ENCODE assay signal across 16 mouse cellular contexts in the genomic region with DNA sequence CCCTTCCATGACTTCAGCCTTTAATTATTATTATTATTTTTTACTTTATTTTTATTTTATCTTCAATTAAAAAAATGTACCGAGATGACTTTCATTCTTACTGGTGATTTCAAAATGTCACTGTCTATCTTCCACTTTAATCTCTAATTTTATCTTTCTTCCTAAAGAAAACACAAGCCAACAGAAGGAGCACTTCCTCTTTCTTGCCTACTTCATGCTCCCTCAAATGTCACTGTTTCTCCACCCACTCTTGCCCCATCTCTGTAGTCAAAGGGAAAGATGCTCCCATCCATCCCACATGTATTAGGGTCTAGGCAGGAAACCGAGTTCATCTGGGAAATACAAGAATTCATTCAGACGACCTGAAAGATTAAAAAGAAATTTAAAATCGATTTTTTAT. TPM values are rescaled to one million over a fixed set of nuclear protein-coding genes. Genes with fewer than 3 reads are reported as not detected.
DNase-seq lines count a peak whose midpoint lies in the region; ATAC-seq lines count a peak whose summit lies in the region.
"Had no signal": no experiment of that assay in that cellular context is flagged by ENCODE, and none has a peak within 500 bp of the region (broad histone marks: within the 10 kb centered on the region; RNA-seq: fewer than 3 reads in every experiment).

No protein-coding gene starts in this region.

- ATAC-seq in common myeloid progenitor, adult 5-6 weeks (replicated peaks; ENCODE audit: low read depth, poor library complexity, severe bottlenecking): peak; percentile 75
- ATAC-seq in megakaryocyte, adult 5-6 weeks (ENCODE audit: poor library complexity, severe bottlenecking): peak; percentile 73
- ATAC-seq: CD4-positive, CD25-positive, alpha-beta regulatory T cell, adult 4 months; forebrain, embryonic 13.5 days; forebrain, embryonic 15.5 days had no signal

- DNase-seq in 416B (ENCODE audit: low read depth): peak; percentile 67
- no peak for DNase-seq in B cell, adult 2 months
- no peak for DNase-seq in lung, postnatal 14 days
- DNase-seq in heart, adult 8-10 months (ENCODE audit: low spot score): no peak
- DNase-seq: adrenal gland, postnatal 25 days; cerebellum, adult 11 months; cerebellum, adult 18-20 months; cerebellum, adult 8-10 months; cerebellum, adult 9-11 months; cerebellum, postnatal 14 days; cerebellum, postnatal 36 days had no signal

RNA-seq across cellular contexts. Expression of a gene that starts 51.8 kb away (rescaled TPM):
- 6.3 and 8.3 TPM in 2 replicates for total RNA-seq in common myeloid progenitor, adult 5-6 weeks (2017)
- total RNA-seq in megakaryocyte, adult 5-6 weeks (2015): 6.4 and 7.6 TPM in 2 replicates
- 11.4 and 12.6 TPM in 2 replicates for total RNA-seq in megakaryocyte, adult 5-6 weeks (2017)
- 1 to 10 TPM; 2.9 to 5.6 (median 3.8) TPM for total RNA-seq in heart, adult 8-10 months (2022)
